Mouse (Mus musculus) megakaryocyte-erythroid progenitor cell, adult 5 weeks (primary cell): ENCODE measurements around the gene Olfr25. TPM values are rescaled to one million over a fixed set of nuclear protein-coding genes. Genes with fewer than 3 reads are reported as not detected.

Experiments used
- polyA plus RNA-seq: library from polyadenylated mRNA; stranded (reverse); fragments of >175 nt; gene quantifications from 2 replicates; pipeline ENCODE4 v1.2.3, GENCODE M21; 2012

Olfr25 gene
- 0.02 TPM in 1 of 2 replicates, not detected in the other for polyA plus RNA-seq

DNA sequence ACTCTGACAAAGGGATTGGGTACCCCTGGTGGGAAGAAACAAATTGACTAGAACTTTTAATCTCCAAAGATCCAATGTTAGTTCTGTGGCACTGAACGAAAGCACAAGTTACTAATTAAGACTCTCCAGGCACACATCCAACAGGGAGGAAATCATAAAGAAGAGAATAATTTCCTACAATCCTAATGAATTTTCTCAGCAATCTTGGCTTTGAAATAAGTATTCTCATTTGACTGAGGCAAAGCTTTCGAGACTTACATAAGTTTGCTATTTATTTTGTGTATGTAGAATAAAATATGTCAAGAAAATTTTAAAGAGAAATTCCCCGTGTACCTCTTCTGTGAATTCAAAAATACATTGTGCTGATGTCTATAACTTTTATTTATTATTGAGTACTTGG, at the start of gene Olfr25:
Gene Olfr25, plus strand, starts transcription at position 301 of the 400 bp plus-strand sequence.

DNA sequence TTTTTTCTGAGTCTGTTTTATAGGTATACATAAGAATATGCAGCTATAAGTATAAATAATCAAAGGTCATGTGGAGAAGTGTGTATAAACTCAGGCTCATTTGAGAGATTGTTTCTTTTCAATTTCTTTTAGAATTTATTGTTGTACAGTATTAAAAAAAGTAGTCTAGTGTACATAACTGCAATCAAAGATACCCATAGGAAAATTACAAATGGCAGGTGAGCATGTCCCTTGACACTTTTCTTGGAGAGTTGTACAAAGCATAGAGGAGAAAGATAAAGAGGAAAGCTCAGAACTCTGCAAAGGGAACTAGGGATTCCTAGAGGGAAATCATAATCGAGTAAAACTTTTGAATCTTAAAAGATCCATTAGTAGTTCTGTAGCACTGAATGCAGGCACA, 38.1 kb upstream of the Olfr25 start, which contains the start of gene Olfr896-ps1:
Gene Olfr896-ps1, plus strand, starts transcription at position 301 of the 400 bp plus-strand sequence.

DNA sequence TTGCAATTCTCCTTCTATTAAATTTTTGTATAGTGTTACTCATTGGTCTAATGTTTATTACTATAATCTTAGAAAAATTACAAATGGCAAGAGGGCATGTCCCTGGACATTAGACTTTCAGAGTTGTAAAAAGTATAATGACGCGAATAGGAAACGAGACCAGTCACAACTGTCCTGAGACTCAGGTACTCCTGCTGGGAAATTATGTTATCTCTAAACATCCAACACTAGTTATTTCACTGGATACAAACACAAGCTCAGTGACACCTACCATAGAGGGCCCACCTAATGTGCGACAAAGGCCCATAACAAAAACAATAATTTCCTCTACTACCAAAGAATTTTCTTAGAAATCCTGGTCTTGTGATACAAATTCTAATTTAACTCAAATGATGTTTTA, 19.3 kb downstream of the Olfr25 start, which contains the start of gene Olfr898:
Gene Olfr898, plus strand, starts transcription at position 301 of the 400 bp plus-strand sequence.

DNA sequence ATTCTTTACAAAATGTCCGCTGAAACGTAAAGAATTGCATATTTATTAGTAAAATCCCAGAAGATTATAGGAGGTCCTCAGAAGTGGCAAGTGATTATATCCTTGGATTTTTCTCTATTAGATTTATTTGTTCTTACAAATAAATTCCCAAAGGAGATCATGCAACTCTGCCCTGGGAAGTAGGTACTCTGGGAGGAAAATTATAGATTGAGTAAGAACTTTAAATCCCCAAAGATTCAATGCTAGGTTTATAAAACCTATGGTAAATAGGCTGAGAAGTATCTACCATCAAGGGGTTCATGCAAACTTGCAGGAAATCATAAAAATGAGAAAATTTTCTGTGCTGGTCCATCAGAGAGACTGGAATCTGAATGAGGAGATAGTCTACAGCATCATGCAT, 37.7 kb downstream of the Olfr25 start, which contains the start of gene Olfr250:
Gene Olfr250, plus strand, starts transcription at position 301 of the 400 bp plus-strand sequence.

DNA sequence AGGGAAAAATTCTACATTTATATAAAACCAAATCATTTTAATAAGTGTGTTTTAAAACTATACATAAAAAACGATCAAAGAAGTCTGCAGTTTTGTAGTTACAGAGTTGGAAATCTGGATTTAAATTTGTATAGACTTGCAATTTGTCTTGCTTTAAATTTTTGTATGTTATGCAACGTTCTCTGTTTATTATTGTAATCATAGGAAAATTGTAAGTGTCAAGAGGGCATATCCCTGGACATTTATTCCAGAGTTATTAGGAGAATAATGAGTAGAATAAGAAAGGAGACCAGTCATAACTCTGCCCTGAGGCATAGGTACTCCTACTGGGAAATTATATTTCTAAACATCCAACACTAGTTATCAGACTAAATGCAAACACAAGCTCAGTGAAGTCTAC, 47.9 kb downstream of the Olfr25 start, which contains the start of gene Olfr251:
Gene Olfr251, plus strand, starts transcription at position 301 of the 400 bp plus-strand sequence.

Other genes starting within 250 kb of the Olfr25 start
- gene Olfr887, start 245.0 kb upstream of the Olfr25 start, polyA plus RNA-seq: 0.03 TPM in 1 of 2 replicates, not detected in the other
- gene Olfr888, start 220.9 kb upstream of the Olfr25 start, polyA plus RNA-seq: not detected in 2 replicates
- not detected in 2 replicates for gene Olfr889, start 213.9 kb upstream of the Olfr25 start, polyA plus RNA-seq
- gene Olfr890, start 186.5 kb upstream of the Olfr25 start, polyA plus RNA-seq: not detected in 2 replicates
- not detected in 2 replicates for gene Olfr891, start 148.2 kb upstream of the Olfr25 start, polyA plus RNA-seq
- gene Olfr893, start 120.7 kb upstream of the Olfr25 start, polyA plus RNA-seq: not detected in 2 replicates
- gene Olfr894, start 111.0 kb upstream of the Olfr25 start, polyA plus RNA-seq: not detected in 2 replicates
- gene Olfr143, start 76.3 kb upstream of the Olfr25 start, polyA plus RNA-seq: not detected in 2 replicates
- gene Olfr895, start 61.2 kb upstream of the Olfr25 start, polyA plus RNA-seq: not detected in 2 replicates
- gene Olfr896-ps1, start 38.0 kb upstream of the Olfr25 start, polyA plus RNA-seq: not detected in 2 replicates
- gene Olfr898, start 19.4 kb downstream of the Olfr25 start, polyA plus RNA-seq: 0.03 and 0.04 TPM in 2 replicates
- not detected in 2 replicates for gene Olfr250, start 37.8 kb downstream of the Olfr25 start, polyA plus RNA-seq
- gene Olfr251, start 48.0 kb downstream of the Olfr25 start, polyA plus RNA-seq: not detected in 2 replicates
- not detected in 2 replicates for gene Olfr147, start 72.6 kb downstream of the Olfr25 start, polyA plus RNA-seq
- gene Olfr901, start 100.4 kb downstream of the Olfr25 start, polyA plus RNA-seq: not detected in 2 replicates
- not detected in 2 replicates for gene Olfr902, start 118.6 kb downstream of the Olfr25 start, polyA plus RNA-seq
- gene Olfr904, start 134.1 kb downstream of the Olfr25 start, polyA plus RNA-seq: 0.02 TPM in 1 of 2 replicates, not detected in the other
- not detected in 2 replicates for gene Olfr905, start 142.0 kb downstream of the Olfr25 start, polyA plus RNA-seq
- gene Olfr906, start 158.0 kb downstream of the Olfr25 start, polyA plus RNA-seq: not detected in 2 replicates
- not detected in 2 replicates for gene Olfr907, start 166.7 kb downstream of the Olfr25 start, polyA plus RNA-seq
- gene Olfr911-ps1, start 192.5 kb downstream of the Olfr25 start, polyA plus RNA-seq: not detected in 2 replicates
- not detected in 2 replicates for gene Olfr910, start 208.8 kb downstream of the Olfr25 start, polyA plus RNA-seq